Mouse (Mus musculus) left cerebral cortex, postnatal 14 days (tissue): ENCODE measurements around the gene Egf. TPM values are rescaled to one million over a fixed set of nuclear protein-coding genes. Genes with fewer than 3 reads are reported as not detected.

ENCODE experiments used
- DNase-seq, 2 experiments: peaks; one replicate each; pipeline ENCODE4 v3.0.0; 2021 to 2022; ENCODE audit warnings: low spot score in 2 of 2, mixed read lengths in 1 of 2
- intact Hi-C: fragments of 180-260 bp; cut with DNase I; formaldehyde crosslinking; loops from one replicate; pipeline ENCODE4 v1.15.1; 2025
- total RNA-seq, 2 experiments: library from RNA; stranded (reverse); gene quantifications; 2 replicates each; pipeline ENCODE4 v1.2.3; 2021

Gene Egf
- total RNA-seq, 2 experiments from 2014 or later = 1.2 to 1.5 TPM

- intact Hi-C loops = loop anchor here (10.0 kb wide), 1 partner anchor 340 kb away; the partner anchor contains the start of gene Sec24b
- peak; percentile 93 to 95 for DNase-seq
Observed at GRCm38 (mm10) chr3:129724961-129725501, 30.1 kb downstream of the Egf start.

- intact Hi-C loops = loop anchor here (10.0 kb wide), 1 partner anchor 340 kb away; the partner anchor contains the start of gene Sec24b
- no peak for DNase-seq
Observed at GRCm38 (mm10) chr3:129724505-129724904, 30.6 kb downstream of the Egf start.

GRCm38 (mm10) chr3:129723311-129723710 lies 31.8 kb downstream of the Egf start:
- intact Hi-C loops = loop anchor here (10.0 kb wide), 1 partner anchor 341 kb away; the partner anchor contains the start of gene Sec24b
- no peak for DNase-seq

GRCm38 (mm10) chr3:129714542-129715145 lies 40.5 kb downstream of the Egf start:
- DNase-seq = no peak

GRCm38 (mm10) chr3:129708157-129708556 lies 47.0 kb downstream of the Egf start:
- peak; percentile 49 to 66 for DNase-seq
- intact Hi-C loops = no loop called here

More at GRCm38 (mm10) chr3:129714542-129715145, 40.5 kb downstream of the Egf start:
- intact Hi-C loops = no loop called here

GRCm38 (mm10) chr3:129698882-129699281 lies 56.2 kb downstream of the Egf start:
- intact Hi-C loops = no loop called here
- DNase-seq = no peak

GRCm38 (mm10) chr3:129698365-129698764 lies 56.8 kb downstream of the Egf start:
- intact Hi-C loops = no loop called here
- no peak for DNase-seq

GRCm38 (mm10) chr3:129697691-129698090 lies 57.4 kb downstream of the Egf start:
- no peak for DNase-seq
- intact Hi-C loops = no loop called here

GRCm38 (mm10) chr3:129695943-129696342 lies 59.2 kb downstream of the Egf start:
- intact Hi-C loops = no loop called here
- DNase-seq = no peak

- intact Hi-C loops = no loop called here
- no peak for DNase-seq
Observed at GRCm38 (mm10) chr3:129693581-129693980, 61.5 kb downstream of the Egf start.

GRCm38 (mm10) chr3:129692816-129693215 lies 62.3 kb downstream of the Egf start:
- intact Hi-C loops = no loop called here

GRCm38 (mm10) chr3:129687429-129687828 lies 67.7 kb downstream of the Egf start:
- intact Hi-C loops = loop anchor here (2.0 to 5.0 kb wide), 2 partner anchors 265 to 379 kb away; no protein-coding TSS in a partner anchor
- DNase-seq = no peak

More at GRCm38 (mm10) chr3:129692816-129693215, 62.3 kb downstream of the Egf start:
- DNase-seq = no peak

GRCm38 (mm10) chr3:129686698-129687333 lies 68.3 kb downstream of the Egf start:
- intact Hi-C loops = loop anchor here (2.0 to 5.0 kb wide), 2 partner anchors 265 to 378 kb away; no protein-coding TSS in a partner anchor
- peak; percentile 81 to 87 for DNase-seq

- intact Hi-C loops = loop anchor here (2.0 to 5.0 kb wide), 2 partner anchors 264 to 377 kb away; no protein-coding TSS in a partner anchor
Observed at GRCm38 (mm10) chr3:129686196-129686595, 68.9 kb downstream of the Egf start.

GRCm38 (mm10) chr3:129683060-129683679 lies 71.9 kb downstream of the Egf start:
- DNase-seq = peak in 1 of 2 experiments; percentile 55
- intact Hi-C loops = loop anchor here (5.0 kb wide), 2 partner anchors 41 to 151 kb away; partner anchors contain the start of gene Elovl6

More at GRCm38 (mm10) chr3:129686196-129686595, 68.9 kb downstream of the Egf start:
- DNase-seq = no peak

GRCm38 (mm10) chr3:129682389-129682788 lies 72.7 kb downstream of the Egf start:
- intact Hi-C loops = loop anchor here (5.0 kb wide), 2 partner anchors 40 to 150 kb away; partner anchors contain the start of gene Elovl6

GRCm38 (mm10) chr3:129681841-129682240 lies 73.3 kb downstream of the Egf start:
- intact Hi-C loops = loop anchor here (5.0 kb wide), 2 partner anchors 40 to 150 kb away; partner anchors contain the start of gene Elovl6
- DNase-seq = no peak

More at GRCm38 (mm10) chr3:129682389-129682788, 72.7 kb downstream of the Egf start:
- DNase-seq = peak; percentile 45 to 57

GRCm38 (mm10) chr3:129680258-129680657 lies 74.9 kb downstream of the Egf start:
- peak in 1 of 2 experiments; percentile 30 for DNase-seq

GRCm38 (mm10) chr3:129675923-129676322 lies 79.2 kb downstream of the Egf start:
- intact Hi-C loops = no loop called here
- DNase-seq = no peak

More at GRCm38 (mm10) chr3:129680258-129680657, 74.9 kb downstream of the Egf start:
- intact Hi-C loops = loop anchor here (5.0 kb wide), 2 partner anchors 38 to 148 kb away; partner anchors contain the start of gene Elovl6
